Mouse (Mus musculus) heart, postnatal 0 days (tissue): ENCODE data around the gene Pom121l2. TPM values are rescaled to one million over a fixed set of nuclear protein-coding genes. Genes with fewer than 3 reads are reported as not detected.
"Not testable (repeated sequence)": the region's sequence is repeated elsewhere in the genome, so short reads cannot be mapped to it uniquely, and the experiment has no call there.

Experiments used
- ATAC-seq: fragments of 200-750 bp; cut with Nextera tagmentation; 2 replicates; pipeline ENCODE4 v1.8.0; 2017; ENCODE audit warnings: low read depth, moderate number of reproducible peaks, moderate library complexity; ENCODE audit not compliant: insufficient read depth
- DNase-seq: peaks from one replicate; pipeline ENCODE4 v3.0.0-alpha.2; 2016; ENCODE audit warnings: low spot score
- H3K27ac ChIP-seq: fragments of 300-500 bp; sonication (generic); 2 replicates; pipeline ENCODE4 v1.5.1; 2014; ENCODE audit warnings: low read depth, mild to moderate bottlenecking
- H3K27me3 ChIP-seq: fragments of 300-500 bp; sonication (generic); 2 replicates; pipeline ENCODE4 v1.6.1; 2014; ENCODE audit warnings: low read length, mixed read lengths; ENCODE audit not compliant: control insufficient read depth, insufficient read depth
- H3K36me3 ChIP-seq: fragments of 300-500 bp; sonication (generic); replicated peaks from 2 replicates; pipeline ENCODE4 v1.6.1; 2014; ENCODE audit warnings: low read length, mixed read lengths; ENCODE audit not compliant: control insufficient read depth, insufficient read depth
- H3K4me1 ChIP-seq: fragments of 300-500 bp; sonication (generic); 2 replicates; pipeline ENCODE4 v1.6.1; 2014; ENCODE audit warnings: antibody characterized with exemption; ENCODE audit not compliant: control insufficient read depth, insufficient read depth
- H3K4me2 ChIP-seq: fragments of 300-500 bp; sonication (generic); 2 replicates; pipeline ENCODE4 v1.6.1; 2014; ENCODE audit warnings: low read depth, mild to moderate bottlenecking, low read length, moderate library complexity
- H3K4me3 ChIP-seq: fragments of 300-500 bp; sonication (generic); 2 replicates; pipeline ENCODE4 v1.5.1; 2014; ENCODE audit warnings: low read depth, low read length
- H3K9ac ChIP-seq: fragments of 300-500 bp; sonication (generic); replicated peaks from 2 replicates; pipeline ENCODE4 v1.6.1; 2014; ENCODE audit warnings: low read depth, low read length, mixed read lengths
- H3K9me3 ChIP-seq: fragments of 300-500 bp; sonication (generic); replicated peaks from 2 replicates; pipeline ENCODE4 v1.6.1; 2016; ENCODE audit warnings: low read length; ENCODE audit not compliant: control insufficient read depth
- CTCF ChIP-seq: IDR thresholded peaks from 2 replicates; pipeline ENCODE4 v1.5.1; 2016; ENCODE audit warnings: antibody characterized with exemption, control low read depth, low read depth
- EP300 ChIP-seq: IDR thresholded peaks from 2 replicates; pipeline ENCODE4 v1.6.1; 2016; ENCODE audit warnings: antibody characterized with exemption, low read depth
- WGBS: fragments of 180-500 bp; shearing (Covaris S2); extraction: QIAGEN DNeasy Blood & Tissue Kit; methylation state at CpG from one replicate; pipeline ENCODE4 v1.1.7; 2014; 5-methylcytosine and 5-hydroxymethylcytosine counted together
- polyA plus RNA-seq: library from polyadenylated mRNA; unstranded; fragments of >200 nt; fragmentation: Nextera tagmentation; extraction: Ambion mirVana; gene quantifications from 2 replicates; pipeline ENCODE4 v1.2.1, GENCODE M21; 2015
- total RNA-seq: library from RNA; depleted of rRNA; stranded (reverse); fragments of >200 nt; gene quantifications from 2 replicates; pipeline ENCODE4 v1.2.3, GENCODE M21; 2014; ENCODE audit warnings: low replicate concordance

The Pom121l2 gene
- total and polyA plus RNA-seq, 2 experiments from 2014 or later = not detected

DNA sequence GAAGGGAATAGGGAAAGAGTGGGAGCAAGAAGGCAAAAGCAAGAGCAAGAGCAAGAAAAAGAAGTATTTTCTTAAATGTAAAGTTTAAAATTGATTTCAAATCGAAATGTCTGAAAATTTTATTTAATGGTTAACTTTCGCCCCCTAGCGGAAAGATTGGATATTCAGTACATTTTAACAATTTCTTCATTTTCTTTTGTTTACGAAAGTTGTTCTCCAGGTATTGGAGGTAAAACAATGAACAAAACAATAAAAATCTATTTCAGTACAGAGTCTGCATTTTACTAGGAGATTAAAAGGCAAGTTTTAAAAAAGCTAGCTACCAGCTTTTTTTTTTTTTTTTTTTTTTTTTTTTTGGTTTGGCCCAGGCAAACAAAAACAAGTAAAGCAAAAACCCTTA lies 49.5 kb downstream of the Pom121l2 start:
- H3K27ac ChIP-seq = no peak overlapping the region
- H3K27me3 ChIP-seq = no peaks in the 10 kb centered on the region
- TF ChIP-seq CTCF = peak; percentile 27; the same call in 1 of the 2 replicates
- no peak for TF ChIP-seq EP300
- no peak overlapping the region for H3K9ac ChIP-seq
- H3K36me3 ChIP-seq = no peaks in the 10 kb centered on the region
- DNase-seq = no peak
- 0 out of 2 replicates have a peak, but pooled peaks cover 4% of the 10 kb centered on the region for H3K4me1 ChIP-seq
- WGBS = 11% methylated on average over 4 of the region's 4 CpGs
- no peaks in the 10 kb centered on the region for H3K9me3 ChIP-seq
- no peak for ATAC-seq
- no peak overlapping the region for H3K4me3 ChIP-seq
- no peak overlapping the region for H3K4me2 ChIP-seq

GRCm38 (mm10) chr13:22033741-22034442 lies 52.9 kb downstream of the Pom121l2 start:
- DNase-seq (no peak), ATAC-seq (no peak)
- Histone ChIP-seq H3K4me3 (no peak overlapping the region), H3K4me1 (peaks cover 8% of the 10 kb centered on the region; the same call in 1 of the 2 replicates), H3K9ac (no peak overlapping the region), H3K4me2 (peak overlapping the region; percentile 52; the same call in 1 of the 2 replicates), H3K36me3 (no peaks in the 10 kb centered on the region), H3K9me3 (no peaks in the 10 kb centered on the region), H3K27ac (no peak overlapping the region), H3K27me3 (no peaks in the 10 kb centered on the region)
- no peak for TF ChIP-seq EP300
- TF ChIP-seq CTCF = no peak
- 52% methylated on average over 5 of the region's 5 CpGs for WGBS

GRCm38 (mm10) chr13:22034443-22035266 lies 53.7 kb downstream of the Pom121l2 start:
- no peak for DNase-seq
- Histone ChIP-seq H3K27ac (peak overlapping the region; percentile 55; the same call in 1 of the 2 replicates), H3K27me3 (no peaks in the 10 kb centered on the region), H3K4me3 (peak overlapping the region; percentile 47), H3K9ac (peak overlapping the region; percentile 52), H3K4me1 (peaks cover 8% of the 10 kb centered on the region; the same call in 1 of the 2 replicates), H3K4me2 (peak overlapping the region; percentile 52), H3K9me3 (no peaks in the 10 kb centered on the region), H3K36me3 (no peaks in the 10 kb centered on the region)
- 3% methylated on average over 12 of the region's 14 CpGs for WGBS
- no peak for TF ChIP-seq EP300
- TF ChIP-seq CTCF = no peak
- no peak; the same call in 1 of the 2 replicates for ATAC-seq

GRCm38 (mm10) chr13:22035267-22036148 lies 54.5 kb downstream of the Pom121l2 start, which contains the start of the genes Hist1h2ah and Hist1h2bk:
Gene Hist1h2ah, minus strand, starts transcription at chr13:22035568.
Gene Hist1h2bk, plus strand, starts transcription at chr13:22035870.
- peak; percentile 47; the same call in 1 of the 2 replicates for TF ChIP-seq EP300
- not testable (repeated sequence) for H3K9me3 ChIP-seq, H3K36me3 ChIP-seq, H3K27me3 ChIP-seq
- Histone ChIP-seq H3K9ac (peak within 1 kb of the TSS; percentile 52), H3K4me1 (peaks cover 15% of the 10 kb centered on the region; the same call in 1 of the 2 replicates), H3K4me3 (peak within 1 kb of the TSS; percentile 47), H3K27ac (peak within 1 kb of the TSS; percentile 64), H3K4me2 (peak within 1 kb of the TSS; percentile 63)
- under 1% methylated on average over 18 of the region's 69 CpGs for WGBS
- DNase-seq = peak; percentile 96
- ATAC-seq = peak; percentile 96
